Mouse (Mus musculus) CD4-positive helper T cell, adult 2 months (primary cell): Measurements from ENCODE around the gene Dock3.
"Not testable (repeated sequence)": the region's sequence is repeated elsewhere in the genome, so short reads cannot be mapped to it uniquely, and the experiment has no call there.

Source experiments
- DNase-seq: peaks from one replicate; pipeline ENCODE4 v3.0.0-alpha.2; 2012; ENCODE audit warnings: low read depth, missing footprints, low spot score

Gene Dock3

GRCm38 (mm10) chr9:107259571-107259970 lies 27.9 kb upstream of the Dock3 start:
- DNase-seq: no peak

- no peak for DNase-seq
These were observed 23.9 kb upstream of the Dock3 start for GRCm38 (mm10) chr9:107255596-107255995.

- DNase-seq: no peak
These were observed 23.2 kb upstream of the Dock3 start for GRCm38 (mm10) chr9:107254925-107255324.

- no peak for DNase-seq
These were observed 22.8 kb upstream of the Dock3 start for GRCm38 (mm10) chr9:107254476-107254875.

- no peak for DNase-seq
These were observed 20.5 kb upstream of the Dock3 start for GRCm38 (mm10) chr9:107252164-107252563.

- no peak for DNase-seq
These were observed 19.0 kb upstream of the Dock3 start for GRCm38 (mm10) chr9:107250416-107251337.

- no peak for DNase-seq
These were observed 17.4 kb upstream of the Dock3 start for GRCm38 (mm10) chr9:107249154-107249553.

- peak; percentile 65 for DNase-seq
These were observed 14.5 kb upstream of the Dock3 start for GRCm38 (mm10) chr9:107246170-107246569.

GRCm38 (mm10) chr9:107245311-107245710 lies 13.6 kb upstream of the Dock3 start:
- DNase-seq: no peak

GRCm38 (mm10) chr9:107236151-107236550 lies 4.4 kb upstream of the Dock3 start:
- no peak for DNase-seq

GRCm38 (mm10) chr9:107235261-107235660 lies 3.6 kb upstream of the Dock3 start:
- DNase-seq: no peak

GRCm38 (mm10) chr9:107232140-107232539 lies 431 bp upstream of the Dock3 start:
- DNase-seq: no peak

GRCm38 (mm10) chr9:107230991-107231538 lies 644 bp downstream of the Dock3 start:
- DNase-seq: peak; percentile 39

GRCm38 (mm10) chr9:107224597-107224996 lies 7.1 kb downstream of the Dock3 start:
- no peak for DNase-seq

- not testable (repeated sequence) for DNase-seq
These were observed 56.9 kb downstream of the Dock3 start for GRCm38 (mm10) chr9:107174831-107175230.

GRCm38 (mm10) chr9:107165792-107166191 lies 65.9 kb downstream of the Dock3 start:
- no peak for DNase-seq

GRCm38 (mm10) chr9:107164825-107165224 lies 66.9 kb downstream of the Dock3 start:
- DNase-seq: no peak

- not testable (repeated sequence) for DNase-seq
These were observed 75.3 kb downstream of the Dock3 start for GRCm38 (mm10) chr9:107156388-107156787.

GRCm38 (mm10) chr9:107112791-107113190 lies 118.9 kb downstream of the Dock3 start:
- DNase-seq: no peak

- no peak for DNase-seq
These were observed 119.7 kb downstream of the Dock3 start for GRCm38 (mm10) chr9:107112056-107112455.

- DNase-seq: no peak
These were observed 132.2 kb downstream of the Dock3 start for GRCm38 (mm10) chr9:107099487-107099886.

- DNase-seq: not testable (repeated sequence)
These were observed 142.3 kb downstream of the Dock3 start for GRCm38 (mm10) chr9:107089451-107089850.

- DNase-seq: no peak
These were observed 144.2 kb downstream of the Dock3 start for GRCm38 (mm10) chr9:107087531-107087930.
